Mouse (Mus musculus) large intestine, adult 2 months (tissue): ENCODE data around the gene Pakap. TPM values are rescaled to one million over a fixed set of nuclear protein-coding genes. Genes with fewer than 3 reads are reported as not detected.

ENCODE experiments used
- DNase-seq: peaks from one replicate; pipeline ENCODE4 v3.0.0-alpha.2; 2012; ENCODE audit warnings: low read depth, low spot score
- WGBS: fragments of 180-500 bp; shearing (Covaris S2); methylation state at CpG from one replicate; pipeline ENCODE4 v1.1.7; 2018; 5-methylcytosine and 5-hydroxymethylcytosine counted together
- polyA plus RNA-seq: library from polyadenylated mRNA; depleted of rRNA; stranded (reverse); fragments of >200 nt; gene quantifications from 2 replicates; pipeline ENCODE4 v1.2.3, GENCODE M21; 2012

Gene Pakap
- polyA plus RNA-seq, 1 experiment = 0.17 TPM

DNA sequence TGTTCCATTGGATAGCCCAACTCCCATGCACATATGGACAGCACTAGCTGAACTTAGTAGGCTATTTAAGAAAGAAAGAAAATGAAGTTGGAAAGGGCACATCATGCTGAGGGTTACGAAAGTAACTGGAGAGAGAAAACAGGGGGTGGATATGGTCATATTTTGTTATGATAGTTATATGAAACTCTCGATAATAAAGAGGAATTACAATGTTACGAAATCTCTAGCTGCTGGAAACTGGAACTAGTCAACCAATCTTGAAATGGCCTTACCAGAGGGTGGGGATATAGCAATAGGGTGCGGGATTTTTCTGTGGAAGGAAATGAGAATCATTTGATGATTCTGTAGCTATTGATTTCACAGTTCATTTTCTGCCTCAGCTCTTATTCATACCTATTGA lies 46.7 kb downstream of the Pakap start:
- DNase-seq = no peak
- WGBS = 71% methylated on average over 4 of the region's 4 CpGs

DNA sequence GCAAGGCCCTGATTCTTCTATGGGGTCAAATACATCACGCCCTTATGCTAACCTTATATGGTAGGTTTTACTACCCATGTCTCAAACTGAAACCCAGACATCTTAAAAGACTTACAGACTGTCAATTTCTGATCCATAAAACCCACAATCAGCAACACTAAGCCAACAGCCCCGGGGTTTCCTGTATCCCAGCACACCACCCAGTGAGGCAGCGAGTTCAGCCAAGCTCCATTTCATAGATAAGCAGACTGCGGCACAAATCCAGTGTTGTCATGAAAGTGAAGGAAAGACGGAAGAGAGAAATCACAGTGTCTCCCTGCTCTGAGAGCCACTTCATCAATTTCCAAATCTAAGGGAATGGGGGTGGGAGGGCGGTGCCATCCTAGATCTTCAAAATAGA lies 50.8 kb downstream of the Pakap start:
- WGBS = 82% methylated on average over 6 of the region's 6 CpGs
- no peak for DNase-seq

DNA sequence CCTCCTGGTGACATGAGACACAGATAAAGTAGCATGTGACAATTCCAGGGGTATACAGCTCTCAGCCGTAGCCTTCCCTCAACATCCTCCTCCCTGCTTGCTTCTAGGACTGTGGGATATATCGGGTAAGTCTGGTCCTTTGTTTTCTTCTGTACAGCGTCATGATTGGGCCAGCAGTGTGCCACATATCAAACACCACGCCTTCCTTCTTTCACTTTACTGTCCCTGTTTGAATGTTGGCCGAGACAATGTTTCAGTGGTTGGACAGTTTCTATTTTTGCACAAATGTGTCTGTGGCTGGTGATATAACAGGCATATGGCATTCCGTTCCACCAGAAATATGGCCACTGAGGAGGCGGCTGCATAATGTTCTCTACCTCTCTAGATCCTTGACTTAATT lies 54.8 kb downstream of the Pakap start:
- WGBS = 58% methylated on average over 7 of the region's 7 CpGs
- no peak for DNase-seq

DNA sequence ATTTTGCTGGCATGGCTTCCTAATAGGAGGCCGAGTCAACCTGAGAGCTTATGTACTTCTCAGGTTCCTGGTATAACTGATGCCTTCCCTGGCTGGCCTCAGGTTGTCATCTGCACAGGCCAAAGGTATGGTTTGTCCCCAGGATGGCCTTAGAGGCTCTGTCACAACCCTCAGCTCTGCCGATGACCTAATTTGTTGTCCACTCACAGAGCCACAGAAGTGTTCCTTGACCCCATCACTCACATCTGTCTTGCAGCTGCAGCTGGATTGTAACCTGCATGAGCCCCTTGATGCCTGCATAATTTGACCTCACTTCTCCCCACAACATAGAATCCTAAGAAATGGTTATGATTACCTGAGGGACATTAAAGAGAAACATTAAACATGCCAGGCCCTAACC lies 56.8 kb downstream of the Pakap start:
- DNase-seq = no peak
- WGBS = 77% methylated on average over 2 of the region's 2 CpGs

DNA sequence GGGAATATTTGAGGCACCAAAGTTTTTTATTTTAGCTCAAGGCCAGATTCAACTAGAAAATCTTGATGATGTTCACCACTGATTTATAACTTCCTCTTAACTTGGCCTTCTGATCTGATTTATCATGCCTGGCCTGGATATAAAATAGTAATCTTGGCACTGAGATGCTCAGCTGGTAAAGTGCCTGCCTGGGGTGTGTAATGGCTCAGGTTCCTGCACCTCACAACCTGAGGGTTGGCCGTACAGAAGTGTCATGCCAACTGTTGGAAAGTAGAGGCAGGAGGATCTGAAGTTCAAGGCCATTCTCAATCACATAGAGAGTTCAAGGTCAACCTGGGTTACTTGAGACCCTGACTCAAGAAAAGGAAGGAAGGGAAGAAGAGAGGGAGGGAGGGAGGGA lies 57.3 kb downstream of the Pakap start:
- 60% methylated on average over 1 of the region's 1 CpGs for WGBS

DNA sequence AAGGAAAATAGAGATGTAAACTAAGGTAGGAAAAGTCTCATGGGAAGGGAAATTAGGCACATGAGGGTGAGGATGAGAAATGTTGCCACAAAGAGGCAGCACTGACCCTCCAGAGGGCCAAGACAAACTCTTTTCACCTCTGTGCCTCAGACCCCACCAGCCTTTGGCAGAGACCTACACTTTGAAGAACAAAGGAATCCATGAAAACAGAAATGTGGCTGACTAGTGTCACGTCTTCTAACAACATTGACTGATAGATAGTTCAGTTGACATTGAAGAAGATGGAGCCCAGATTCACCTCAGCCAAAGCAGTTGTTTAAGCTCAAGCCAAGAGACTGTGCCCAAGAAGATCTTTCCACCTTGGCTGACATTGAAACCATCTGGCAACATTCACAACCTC lies 57.8 kb downstream of the Pakap start:
- DNase-seq = no peak

More for the DNA sequence above, 57.3 kb downstream of the Pakap start:
- DNase-seq = no peak

DNA sequence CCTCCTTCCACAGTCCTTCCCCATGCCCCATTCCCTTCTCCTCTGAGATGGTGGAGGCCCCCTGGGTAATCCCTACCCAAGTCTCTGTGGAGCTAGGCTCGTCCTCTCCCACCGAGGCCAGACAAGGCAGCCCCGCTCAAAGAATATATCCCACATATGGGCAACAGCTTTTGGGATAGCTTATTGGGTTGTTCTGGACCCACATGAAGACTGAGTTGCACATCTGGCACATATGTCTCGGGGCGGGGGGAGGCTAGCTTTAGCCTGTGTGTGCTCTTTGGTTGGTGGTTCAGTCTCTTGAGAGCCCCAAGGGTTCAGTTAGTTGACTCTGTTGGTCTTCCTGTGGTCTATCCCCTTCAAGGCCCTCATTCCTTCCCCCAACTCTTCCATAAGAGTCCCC lies 58.9 kb downstream of the Pakap start:
- DNase-seq = no peak
- WGBS = 92% methylated on average over 5 of the region's 5 CpGs

More for the DNA sequence above, 57.8 kb downstream of the Pakap start:
- 82% methylated on average over 1 of the region's 1 CpGs for WGBS

DNA sequence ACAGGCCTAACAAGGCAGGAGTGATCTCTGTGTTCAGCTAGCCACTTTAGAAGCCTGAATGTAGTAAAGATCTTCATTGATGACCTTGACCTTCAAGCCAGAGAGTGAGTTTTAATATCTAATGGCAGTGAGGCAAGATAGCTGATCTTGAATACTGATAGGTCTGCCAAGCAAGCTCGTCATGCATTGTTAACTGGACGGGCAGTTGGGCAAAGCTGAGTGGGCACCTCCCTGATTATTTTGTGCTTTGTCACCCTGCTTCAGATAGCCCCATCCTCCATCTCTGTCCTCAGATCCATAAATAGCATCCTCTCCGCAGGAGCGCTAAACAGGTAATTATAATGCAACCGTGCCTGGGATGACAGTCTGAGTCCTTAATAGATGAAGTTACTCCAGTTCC lies 64.4 kb downstream of the Pakap start:
- WGBS = 82% methylated on average over 5 of the region's 5 CpGs

DNA sequence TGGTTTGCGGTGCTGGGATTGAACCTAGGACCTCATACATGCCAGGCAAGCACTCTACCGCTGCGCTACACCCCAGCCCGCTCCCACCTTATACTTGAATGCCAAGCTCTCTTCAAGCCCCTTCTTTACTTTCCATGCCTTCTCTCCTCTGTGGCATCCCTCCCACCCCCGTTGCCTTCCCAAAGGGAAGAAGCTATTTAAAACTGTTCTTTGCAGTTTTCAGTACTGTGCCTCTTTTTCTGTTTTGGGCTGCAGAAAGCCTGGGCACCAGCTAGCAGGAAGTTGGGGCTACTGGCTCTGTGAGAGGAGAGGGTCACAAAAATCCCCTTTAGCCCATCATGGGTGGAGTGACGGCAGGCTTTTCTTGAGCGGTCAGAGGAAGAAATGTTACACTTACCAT lies 65.1 kb downstream of the Pakap start:
- DNase-seq = no peak
- WGBS = 94% methylated on average over 7 of the region's 7 CpGs

More for the DNA sequence above, 64.4 kb downstream of the Pakap start:
- no peak for DNase-seq

DNA sequence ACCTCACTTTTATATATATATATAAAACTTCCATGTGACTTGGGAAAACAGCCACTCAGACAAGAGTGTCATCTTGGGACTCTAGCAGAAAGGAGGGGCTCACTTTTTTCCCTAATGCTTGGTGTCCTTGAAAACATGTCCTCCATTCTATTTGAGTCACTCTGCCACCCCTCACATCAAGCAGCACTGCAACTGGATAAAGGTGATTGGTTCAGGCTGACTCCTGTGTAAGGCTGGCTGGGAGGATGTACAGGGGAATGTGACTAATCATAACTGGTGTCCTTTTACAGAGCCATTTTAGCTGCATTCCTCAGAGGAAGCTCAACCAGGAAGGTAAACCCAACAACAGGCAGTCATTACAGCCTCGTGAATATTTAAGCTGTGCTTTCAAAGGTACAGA lies 67.0 kb downstream of the Pakap start:
- 34% methylated on average over 1 of the region's 1 CpGs for WGBS
- DNase-seq = no peak

DNA sequence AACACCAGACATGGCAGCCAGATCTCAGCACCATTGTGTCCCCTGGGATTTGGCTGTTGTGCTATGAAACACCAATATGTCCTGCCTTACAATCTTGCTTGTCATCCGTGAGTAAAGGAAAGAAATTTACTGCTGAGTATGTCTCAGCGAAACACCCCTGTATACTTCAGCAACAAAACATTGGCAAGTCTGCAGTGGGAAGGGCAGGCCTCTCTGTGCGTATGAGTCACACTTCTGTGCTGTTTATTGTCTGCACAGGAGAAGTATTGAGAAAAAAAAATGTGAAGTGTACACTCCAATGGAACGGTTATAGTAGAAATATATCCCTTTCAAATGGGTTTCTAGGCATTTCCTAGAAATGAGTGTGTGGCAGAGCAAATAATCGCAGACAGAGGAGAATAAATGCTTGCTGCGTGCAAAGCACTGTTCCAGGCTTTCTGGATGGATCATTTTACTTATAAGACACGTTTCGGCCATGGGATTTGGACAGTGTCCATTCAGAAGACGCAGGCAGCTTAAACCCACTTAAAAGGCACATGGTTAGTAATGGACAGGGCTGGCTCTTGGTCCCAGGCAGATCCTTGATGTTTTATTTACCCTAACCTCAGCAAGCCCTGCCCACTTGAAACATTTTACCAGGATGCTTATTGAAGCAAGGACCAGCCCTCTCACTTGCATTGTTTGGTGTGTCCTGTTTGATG lies 69.0 kb downstream of the Pakap start:
- 41% methylated on average over 9 of the region's 9 CpGs for WGBS
- DNase-seq = no peak

DNA sequence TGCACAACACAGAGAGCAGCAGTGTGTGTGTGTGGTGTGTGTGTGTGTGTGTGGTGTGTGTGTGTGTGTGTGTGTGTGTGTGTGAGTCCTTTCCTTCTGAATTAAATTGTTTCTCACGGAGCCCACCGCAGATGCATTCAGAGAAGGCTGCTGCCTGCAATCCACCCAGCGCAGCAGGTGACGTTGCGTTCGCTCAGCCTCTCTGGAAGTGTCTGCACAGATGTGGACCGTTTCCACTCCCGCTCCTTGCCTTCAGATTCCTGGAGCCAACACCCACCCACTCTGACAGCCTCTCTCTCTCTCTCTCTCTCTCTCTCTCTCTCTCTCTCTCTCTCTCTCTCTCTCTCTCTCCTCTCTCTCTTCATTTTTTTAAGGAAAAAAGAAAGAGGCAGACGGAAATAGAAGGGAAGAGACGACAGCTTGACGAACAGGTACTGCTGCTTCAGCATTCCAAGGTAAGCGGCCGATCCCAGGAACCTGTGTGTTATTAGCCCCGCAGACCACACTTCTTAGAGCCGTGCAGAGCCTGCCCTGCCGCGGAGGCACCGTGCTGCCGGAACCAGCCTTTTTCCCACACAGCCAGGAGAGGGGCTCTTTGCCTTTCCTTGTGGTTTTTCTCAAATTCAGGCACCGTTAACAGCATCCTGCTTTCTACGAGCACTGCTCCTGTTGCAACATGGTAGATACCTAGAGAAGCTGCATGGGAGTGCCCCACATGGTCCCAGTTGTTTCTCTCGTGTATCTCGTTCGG lies 69.8 kb downstream of the Pakap start:
- DNase-seq = no peak
- 9% methylated on average over 24 of the region's 24 CpGs for WGBS

DNA sequence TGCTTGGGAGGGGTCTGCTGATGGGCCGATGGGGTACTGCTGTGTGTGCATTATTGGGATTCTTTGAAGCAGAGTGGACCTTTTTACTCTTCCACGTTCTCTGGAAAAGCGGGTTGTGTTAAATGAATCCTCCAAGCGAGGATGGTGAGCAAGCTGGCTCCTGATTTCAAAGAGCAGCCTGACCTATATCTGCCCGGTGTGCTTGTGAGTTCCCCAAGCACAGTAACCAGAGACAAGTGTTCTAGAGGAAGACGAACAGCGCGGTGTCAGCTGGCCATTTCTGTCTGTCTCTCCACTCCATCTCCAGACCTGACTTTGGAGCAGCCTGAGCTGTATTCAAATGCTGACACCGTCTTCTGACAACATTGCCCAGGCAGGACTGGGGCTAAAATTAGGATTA lies 71.0 kb downstream of the Pakap start:
- WGBS = 83% methylated on average over 9 of the region's 9 CpGs
- DNase-seq = no peak

DNA sequence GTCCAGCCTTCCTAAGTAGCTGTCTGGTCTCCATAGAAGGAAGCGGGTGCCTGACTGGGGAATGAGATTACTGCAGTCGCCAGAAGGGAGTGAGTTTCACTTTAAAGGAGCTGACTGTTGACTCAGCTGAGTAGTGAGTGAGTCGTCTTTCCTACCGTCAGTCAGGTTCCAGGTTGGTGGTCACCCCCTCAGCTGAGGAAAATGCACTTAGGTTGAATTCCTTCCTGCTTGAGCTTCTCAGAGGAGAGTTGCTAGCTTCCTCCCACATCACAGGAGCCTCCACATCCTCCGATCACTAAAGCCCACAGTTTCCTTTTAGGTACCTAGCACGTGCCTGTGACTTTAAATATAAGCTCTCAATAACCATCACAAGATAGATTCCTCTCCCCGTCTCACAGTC lies 72.2 kb downstream of the Pakap start:
- DNase-seq = no peak
- WGBS = 21% methylated on average over 7 of the region's 7 CpGs

DNA sequence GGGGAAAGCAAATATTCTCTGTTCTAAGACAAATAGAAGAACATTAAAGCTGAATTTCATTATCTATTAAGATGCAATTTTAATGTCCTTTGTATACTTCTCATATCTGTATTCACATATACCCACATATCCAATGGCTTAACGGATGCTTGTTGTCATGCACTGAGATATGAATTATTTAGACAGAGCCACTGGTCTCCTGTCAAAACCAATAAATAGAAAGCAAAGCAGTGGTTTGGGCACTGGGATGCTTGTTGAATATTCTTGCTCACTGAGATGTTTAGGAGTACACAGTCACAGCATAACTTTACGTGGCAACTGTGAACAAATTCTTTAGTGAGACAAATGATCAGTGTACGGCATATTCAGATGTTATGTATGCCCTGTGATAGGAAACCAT lies 73.0 kb downstream of the Pakap start:
- DNase-seq = no peak
- WGBS = 90% methylated on average over 3 of the region's 3 CpGs

DNA sequence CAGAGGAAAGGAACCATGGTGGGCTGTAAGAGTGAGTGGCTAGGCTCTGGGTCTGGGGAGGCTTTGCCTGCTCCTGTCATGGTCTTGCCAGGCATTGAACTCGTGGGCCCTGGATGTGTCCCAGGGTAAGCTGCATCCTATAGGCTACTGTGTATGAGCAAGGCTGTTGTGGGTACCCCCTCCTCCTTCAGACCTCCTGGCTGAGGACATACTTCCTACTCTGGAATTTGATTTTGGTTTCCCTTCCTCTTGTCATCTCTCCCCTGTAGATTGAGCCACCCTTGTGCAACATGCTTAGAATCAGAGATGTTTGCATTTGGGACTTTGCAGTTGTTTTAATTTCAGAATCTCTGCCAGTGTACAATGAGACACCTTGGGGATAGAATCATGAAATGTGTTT lies 83.0 kb downstream of the Pakap start:
- 62% methylated on average over 1 of the region's 1 CpGs for WGBS
- DNase-seq = no peak

DNA sequence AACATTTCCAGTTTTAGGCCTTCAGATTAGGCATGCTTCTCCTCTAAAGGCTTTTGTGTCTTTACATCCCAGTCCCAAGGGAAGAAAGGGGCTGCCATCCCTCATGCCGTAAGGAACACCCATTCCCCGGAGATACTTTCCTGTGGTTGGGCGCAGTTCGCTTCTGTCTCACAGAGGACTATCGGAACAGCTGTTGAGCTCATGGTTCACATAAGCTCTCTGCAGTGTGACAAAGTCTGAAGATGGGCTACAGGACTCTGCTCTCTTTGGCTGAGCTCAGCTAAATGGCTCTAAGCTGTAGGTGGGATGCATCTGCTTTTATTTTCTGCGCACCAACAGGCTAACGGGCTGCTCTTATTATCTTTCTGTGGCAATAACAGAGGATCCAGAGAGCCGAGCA lies 83.6 kb downstream of the Pakap start:
- DNase-seq = no peak
- WGBS = 80% methylated on average over 8 of the region's 8 CpGs

DNA sequence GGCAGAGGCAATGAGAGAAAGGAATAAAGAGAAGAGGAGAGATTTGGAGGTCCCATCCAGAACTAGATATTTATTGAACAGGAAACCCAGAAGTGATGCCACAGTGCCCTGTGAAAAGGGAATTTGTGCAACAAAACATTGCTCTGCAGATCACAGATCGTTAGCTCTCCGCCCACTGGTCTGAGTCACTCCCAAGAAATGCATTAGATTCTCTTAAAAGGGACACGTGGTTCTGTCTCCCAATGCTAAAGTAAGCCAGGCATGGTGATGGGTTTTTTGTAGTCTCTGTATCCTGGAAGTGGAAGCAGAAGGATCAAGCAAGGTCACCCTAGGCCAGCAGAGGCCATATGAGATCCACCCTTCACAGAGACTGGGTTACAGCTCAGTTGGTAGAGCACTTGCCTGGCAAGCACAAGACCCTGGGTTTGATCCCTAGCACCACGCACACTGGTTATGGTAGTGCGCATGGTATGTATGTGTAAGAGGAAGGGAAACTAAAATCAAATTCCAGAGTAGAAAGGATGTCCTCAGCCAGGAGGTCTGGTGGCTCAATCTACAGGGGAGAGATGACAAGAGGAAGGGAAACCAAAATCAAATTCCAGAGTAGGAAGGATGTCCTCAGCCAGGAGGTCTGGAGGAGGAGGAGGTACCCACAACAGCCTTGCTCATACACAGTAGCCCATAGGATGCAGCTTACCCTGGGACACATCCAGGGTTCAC lies 84.4 kb downstream of the Pakap start:
- 50% methylated on average over 5 of the region's 5 CpGs for WGBS
- DNase-seq = no peak

DNA sequence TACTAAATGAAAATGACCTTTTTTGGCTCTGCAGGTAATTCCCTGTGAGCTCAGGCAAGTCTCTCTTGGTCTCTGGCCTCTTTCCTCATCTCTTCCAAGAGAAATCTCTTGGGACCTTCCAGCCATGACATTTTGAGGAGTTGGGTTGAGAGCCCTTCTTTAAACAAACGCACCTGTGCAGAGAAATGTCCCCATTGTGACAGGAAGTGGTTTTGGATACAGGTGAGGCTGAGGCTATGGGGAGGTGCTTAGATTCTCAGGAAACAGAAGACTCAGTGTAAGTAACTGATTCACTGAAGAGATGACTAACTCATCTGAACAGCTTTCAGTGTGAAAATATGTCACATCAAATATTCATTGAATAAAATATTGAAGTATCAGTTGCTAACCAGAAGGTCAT lies 88.0 kb downstream of the Pakap start:
- 59% methylated on average over 1 of the region's 1 CpGs for WGBS
- no peak for DNase-seq

DNA sequence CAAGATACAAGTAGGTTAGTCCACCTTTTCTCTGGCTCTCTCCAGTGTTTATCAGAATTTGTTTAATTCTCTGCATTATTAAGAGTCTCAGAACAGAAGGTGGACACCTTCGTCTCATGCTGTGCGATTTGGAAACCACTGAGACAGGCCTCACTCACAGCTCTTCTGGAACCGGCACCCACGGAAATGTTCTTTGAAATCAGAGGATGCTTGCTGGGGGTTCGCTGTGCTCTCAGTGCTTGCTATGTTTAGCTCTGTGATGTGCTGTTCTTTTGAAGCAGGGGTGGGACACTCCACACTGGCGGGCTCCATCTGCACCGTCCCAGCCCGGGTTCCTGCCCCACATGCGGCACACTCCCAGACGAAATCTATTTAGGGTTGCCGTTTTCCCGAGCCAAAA lies 88.4 kb downstream of the Pakap start:
- no peak for DNase-seq
- 88% methylated on average over 12 of the region's 12 CpGs for WGBS

DNA sequence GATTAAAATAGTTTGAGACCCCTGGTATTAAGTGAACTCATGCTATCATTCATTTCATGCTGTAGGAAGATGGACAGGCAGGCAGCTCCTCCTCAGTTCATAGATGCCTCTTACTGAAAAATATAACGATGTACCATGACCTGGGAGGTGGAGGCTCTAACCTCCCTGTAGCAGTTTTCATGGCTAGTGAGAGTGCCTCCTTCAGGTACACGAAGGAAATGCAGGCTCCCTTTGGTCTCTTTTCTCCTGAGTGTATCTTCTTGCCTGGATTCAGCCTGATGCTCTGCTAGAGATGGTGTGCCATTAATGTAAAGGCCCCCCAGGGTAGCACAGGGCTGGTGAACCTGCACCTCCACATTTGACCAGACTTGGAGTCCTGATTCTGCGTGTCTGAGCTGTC lies 88.9 kb downstream of the Pakap start:
- no peak for DNase-seq
- 90% methylated on average over 3 of the region's 3 CpGs for WGBS
